Mouse (Mus musculus) lung, embryonic 15.5 days (tissue): ENCODE data around the gene Capn12. TPM values are rescaled to one million over a fixed set of nuclear protein-coding genes. Genes with fewer than 3 reads are reported as not detected.
"Not testable (repeated sequence)": the region's sequence is repeated elsewhere in the genome, so short reads cannot be mapped to it uniquely, and the experiment has no call there.

ENCODE experiments used
- ATAC-seq: fragments of 200-750 bp; cut with Nextera tagmentation; 2 replicates; pipeline ENCODE4 v1.8.0; 2017; ENCODE audit warnings: moderate number of reproducible peaks, borderline replicate concordance; ENCODE audit not compliant: low FRiP score, low TSS enrichment; ENCODE audit errors: extremely low read depth
- H3K27ac ChIP-seq: fragments of 300-500 bp; sonication (generic); 2 replicates; pipeline ENCODE4 v1.5.1; 2015; ENCODE audit warnings: moderate library complexity, mild to moderate bottlenecking, inconsistent platforms
- H3K27me3 ChIP-seq: fragments of 300-500 bp; sonication (generic); 2 replicates; pipeline ENCODE4 v1.6.1; 2015; ENCODE audit warnings: inconsistent platforms
- H3K36me3 ChIP-seq: fragments of 300-500 bp; sonication (generic); 2 replicates; pipeline ENCODE4 v1.6.1; 2015; ENCODE audit warnings: inconsistent platforms
- H3K4me1 ChIP-seq: fragments of 300-500 bp; sonication (generic); 2 replicates; pipeline ENCODE4 v1.6.1; 2015; ENCODE audit warnings: inconsistent platforms
- H3K4me2 ChIP-seq: fragments of 300-500 bp; sonication (generic); 2 replicates; pipeline ENCODE4 v1.6.1; 2015; ENCODE audit warnings: inconsistent platforms, mild to moderate bottlenecking, moderate library complexity
- H3K4me3 ChIP-seq: fragments of 300-500 bp; sonication (generic); 2 replicates; pipeline ENCODE4 v1.5.1; 2015; ENCODE audit warnings: mild to moderate bottlenecking, inconsistent platforms
- H3K9ac ChIP-seq: fragments of 300-500 bp; sonication (generic); 2 replicates; pipeline ENCODE4 v1.6.1; 2015; ENCODE audit warnings: inconsistent platforms
- H3K9me3 ChIP-seq: fragments of 300-500 bp; sonication (generic); 2 replicates; pipeline ENCODE4 v1.6.1; 2016; ENCODE audit warnings: inconsistent platforms
- WGBS: fragments of 180-500 bp; shearing (Covaris S2); methylation state at CpG from one replicate; pipeline ENCODE4 v1.1.7; 2015; 5-methylcytosine and 5-hydroxymethylcytosine counted together
- polyA plus RNA-seq: library from polyadenylated mRNA; unstranded; fragments of >200 nt; fragmentation: Nextera tagmentation; extraction: Ambion mirVana; gene quantifications from 2 replicates; pipeline ENCODE4 v1.2.1, GENCODE M21; 2015

Gene Capn12
- polyA plus RNA-seq, 1 experiment from 2014 or later: 0.42 TPM

- H3K4me2 ChIP-seq: peak overlapping the region; percentile 22
- no peaks in the 10 kb centered on the region for H3K36me3 ChIP-seq
- H3K4me1 ChIP-seq: peaks cover 25% of the 10 kb centered on the region
- H3K9ac ChIP-seq: no peak overlapping the region
- H3K27me3 ChIP-seq: no peaks in the 10 kb centered on the region
- WGBS: 42% methylated on average over 9 of the region's 9 CpGs
- ATAC-seq: no peak
- no peak overlapping the region for H3K27ac ChIP-seq
- H3K9me3 ChIP-seq: no peaks in the 10 kb centered on the region
- H3K4me3 ChIP-seq: no peak overlapping the region
Observed at GRCm38 (mm10) chr7:28864288-28864750, 16.9 kb upstream of the Capn12 start.

- no peaks in the 10 kb centered on the region for H3K36me3 ChIP-seq
- peak overlapping the region; percentile 58 for H3K4me2 ChIP-seq
- WGBS: 33% methylated on average over 33 of the region's 33 CpGs
- peaks cover 25% of the 10 kb centered on the region for H3K4me1 ChIP-seq
- H3K27me3 ChIP-seq: no peaks in the 10 kb centered on the region
- H3K4me3 ChIP-seq: peak overlapping the region; percentile 15; the same call in 1 of the 2 replicates
- H3K27ac ChIP-seq: no peak overlapping the region
- peak overlapping the region; percentile 29; the same call in 1 of the 2 replicates for H3K9ac ChIP-seq
- peak; percentile 68; the same call in 1 of the 2 replicates for ATAC-seq
- H3K9me3 ChIP-seq: no peaks in the 10 kb centered on the region
Observed at GRCm38 (mm10) chr7:28865481-28866300, 15.5 kb upstream of the Capn12 start.

- Histone ChIP-seq H3K27ac (no peak overlapping the region), H3K9me3 (no peaks in the 10 kb centered on the region), H3K4me2 (peak overlapping the region; percentile 45), H3K4me3 (no peak overlapping the region), H3K9ac (no peak overlapping the region), H3K27me3 (no peaks in the 10 kb centered on the region), H3K36me3 (no peaks in the 10 kb centered on the region), H3K4me1 (peaks cover 25% of the 10 kb centered on the region)
- WGBS: 90% methylated on average over 28 of the region's 28 CpGs
- no peak for ATAC-seq
Observed at GRCm38 (mm10) chr7:28866769-28867507, 14.3 kb upstream of the Capn12 start.

GRCm38 (mm10) chr7:28867508-28868340, 13.5 kb upstream of the Capn12 start:
- not testable (repeated sequence) for H3K4me3 ChIP-seq

DNA sequence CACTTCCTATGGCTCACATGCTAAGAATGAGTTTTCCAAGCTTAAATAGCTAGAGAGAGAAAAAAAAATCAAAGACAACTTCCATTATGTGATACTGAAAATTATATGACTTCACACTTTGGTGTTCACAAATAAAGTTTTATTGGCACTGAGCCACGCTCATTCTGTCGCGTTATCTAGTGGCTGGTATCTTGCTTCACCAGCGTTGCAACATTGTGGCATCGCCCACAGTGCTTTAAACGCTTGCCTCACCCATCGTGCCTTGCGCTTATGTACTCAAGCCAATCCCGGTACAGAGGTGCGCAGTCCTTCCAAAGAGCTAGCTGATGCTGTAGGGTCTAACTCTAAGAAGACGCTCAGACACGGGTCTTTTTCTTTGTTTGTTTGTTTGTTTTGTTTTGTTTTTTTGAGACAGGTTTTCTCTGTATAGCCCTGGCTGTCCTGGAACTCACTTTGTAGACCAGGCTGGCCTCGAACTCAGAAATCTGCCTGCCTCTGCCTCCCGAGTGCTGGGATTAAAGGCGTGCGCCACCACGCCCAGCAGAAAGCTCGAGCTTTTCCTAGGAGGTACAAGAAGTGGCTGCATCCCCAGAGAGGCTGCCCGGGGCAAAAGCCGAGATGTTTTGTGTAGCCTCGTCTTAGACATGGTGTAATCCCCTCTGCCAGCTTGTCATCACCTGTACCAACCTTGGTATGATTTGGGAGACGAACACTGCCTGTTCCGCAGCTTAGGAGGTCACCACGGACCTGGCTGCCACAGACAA, 10.1 kb upstream of the Capn12 start:
- Histone ChIP-seq H3K4me2 (no peak overlapping the region), H3K4me3 (no peak overlapping the region), H3K9me3 (no peaks in the 10 kb centered on the region), H3K36me3 (no peaks in the 10 kb centered on the region), H3K9ac (no peak overlapping the region), H3K27me3 (no peaks in the 10 kb centered on the region), H3K27ac (no peak overlapping the region), H3K4me1 (peaks cover 6% of the 10 kb centered on the region; the same call in 1 of the 2 replicates)
- no peak for ATAC-seq
- WGBS: 81% methylated on average over 24 of the region's 24 CpGs

More at GRCm38 (mm10) chr7:28867508-28868340, 13.5 kb upstream of the Capn12 start:
- not testable (repeated sequence) for H3K36me3 ChIP-seq, H3K9me3 ChIP-seq, H3K27me3 ChIP-seq, H3K9ac ChIP-seq, H3K27ac ChIP-seq, ATAC-seq
- WGBS: 25% methylated on average over 23 of the region's 23 CpGs
- peaks cover 25% of the 10 kb centered on the region for H3K4me1 ChIP-seq
- peak overlapping the region; percentile 45 for H3K4me2 ChIP-seq

DNA sequence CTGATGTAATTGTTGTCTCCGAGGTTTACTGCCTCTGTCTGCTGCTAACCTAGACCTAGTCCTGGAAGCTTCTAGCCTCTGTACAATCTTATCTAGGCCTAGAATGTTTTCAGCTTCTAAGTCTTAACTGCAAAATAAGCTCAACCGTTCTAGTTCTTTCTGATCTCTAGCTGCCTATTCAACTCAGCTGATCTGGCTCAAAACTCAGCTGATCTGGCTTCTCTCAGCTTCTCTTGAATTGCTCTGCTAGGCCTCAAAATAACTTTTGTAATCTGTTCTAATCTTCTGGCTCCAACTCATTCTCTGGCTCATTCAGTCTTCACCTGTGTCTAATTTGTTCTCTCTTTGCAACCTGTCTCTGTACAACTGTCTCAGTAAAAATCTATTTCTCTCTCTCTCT, 6.7 kb upstream of the Capn12 start:
- ATAC-seq: no peak
- WGBS: 79% methylated on average over 2 of the region's 2 CpGs
- no peaks in the 10 kb centered on the region for H3K9me3 ChIP-seq
- no peak overlapping the region for H3K4me3 ChIP-seq
- H3K27me3 ChIP-seq: no peaks in the 10 kb centered on the region
- H3K27ac ChIP-seq: no peak overlapping the region
- H3K36me3 ChIP-seq: no peaks in the 10 kb centered on the region
- H3K9ac ChIP-seq: no peak overlapping the region
- H3K4me1 ChIP-seq: no peaks in the 10 kb centered on the region
- H3K4me2 ChIP-seq: no peak overlapping the region

DNA sequence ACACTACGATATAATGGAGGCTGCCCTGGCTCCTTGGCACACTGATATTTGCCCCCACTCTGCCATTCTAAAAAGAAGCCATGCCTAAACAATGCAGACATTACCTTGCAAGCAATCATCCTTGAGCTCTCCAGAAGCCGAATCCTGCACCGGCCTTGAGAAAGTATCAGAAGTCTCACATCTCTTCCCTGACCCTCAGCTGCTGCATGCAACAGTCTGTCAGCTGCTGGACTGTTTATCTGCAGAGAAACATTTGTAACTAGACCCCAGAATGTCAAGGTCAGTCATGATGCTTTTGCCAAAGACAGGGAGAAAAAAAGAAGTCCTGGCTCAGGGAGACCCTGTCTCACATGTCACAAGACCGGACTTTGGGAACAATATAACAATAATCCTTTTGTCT, 5.1 kb upstream of the Capn12 start:
- Histone ChIP-seq H3K4me3 (no peak overlapping the region), H3K4me2 (no peak overlapping the region), H3K4me1 (0 out of 2 replicates have a peak, but pooled peaks cover under 1% of the 10 kb centered on the region), H3K9ac (no peak overlapping the region), H3K36me3 (no peaks in the 10 kb centered on the region), H3K27ac (no peak overlapping the region), H3K9me3 (no peaks in the 10 kb centered on the region), H3K27me3 (no peaks in the 10 kb centered on the region)
- 56% methylated on average over 4 of the region's 4 CpGs for WGBS
- ATAC-seq: no peak

- no peak overlapping the region for H3K4me3 ChIP-seq
- H3K36me3 ChIP-seq: no peaks in the 10 kb centered on the region
- no peaks in the 10 kb centered on the region for H3K9me3 ChIP-seq
- no peaks in the 10 kb centered on the region for H3K27me3 ChIP-seq
- no peak overlapping the region for H3K4me2 ChIP-seq
- ATAC-seq: no peak
- no peak overlapping the region for H3K9ac ChIP-seq
- 0 out of 2 replicates have a peak, but pooled peaks cover 7% of the 10 kb centered on the region for H3K4me1 ChIP-seq
- H3K27ac ChIP-seq: no peak overlapping the region
- 74% methylated on average over 7 of the region's 7 CpGs for WGBS
Observed at GRCm38 (mm10) chr7:28877155-28877554, 4.1 kb upstream of the Capn12 start.

DNA sequence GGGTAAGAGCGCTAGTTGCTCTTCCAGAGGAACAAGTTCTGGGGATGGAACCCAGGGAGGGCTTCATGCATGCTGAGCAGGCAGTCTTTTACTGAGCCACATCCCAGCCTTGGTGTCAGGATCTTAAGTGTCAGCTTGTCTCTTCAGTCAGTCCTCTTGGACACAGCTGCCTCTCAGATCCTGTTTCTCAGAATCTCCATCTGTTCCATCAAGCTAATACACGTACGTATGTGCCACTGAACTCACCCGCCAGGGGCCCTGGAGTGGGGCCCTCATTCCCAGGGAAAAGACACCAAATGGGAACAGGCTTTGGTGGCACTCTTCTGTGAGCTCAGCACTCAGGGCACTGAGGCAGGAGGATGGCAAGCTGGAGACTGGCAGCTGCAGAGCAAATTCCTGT, 3.4 kb upstream of the Capn12 start:
- WGBS: 67% methylated on average over 4 of the region's 4 CpGs

DNA sequence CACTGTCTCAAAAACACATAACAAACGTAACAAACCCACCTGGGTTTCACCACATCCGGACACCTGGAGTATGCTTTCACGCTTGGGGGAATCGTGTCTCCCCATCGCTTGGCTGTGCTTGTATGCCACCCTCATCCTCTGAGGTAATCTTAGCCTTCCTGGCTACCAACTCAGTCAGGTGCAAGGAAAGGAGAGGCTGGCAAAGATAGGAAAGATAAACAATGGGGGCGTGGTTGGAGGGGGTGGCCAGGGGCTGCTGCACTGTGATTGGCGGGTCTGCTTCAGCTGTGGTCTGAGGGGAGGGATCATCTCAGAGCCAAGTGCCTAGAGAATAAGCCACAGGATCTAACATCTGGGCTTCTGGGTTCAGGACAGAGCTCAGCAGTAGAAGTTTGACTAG, 1.6 kb upstream of the Capn12 start:
- 63% methylated on average over 7 of the region's 7 CpGs for WGBS
- H3K36me3 ChIP-seq: no peaks in the 10 kb centered on the region
- H3K4me3 ChIP-seq: no peak overlapping the region
- no peaks in the 10 kb centered on the region for H3K9me3 ChIP-seq
- no peak overlapping the region for H3K4me2 ChIP-seq
- no peak overlapping the region for H3K9ac ChIP-seq
- H3K27me3 ChIP-seq: no peaks in the 10 kb centered on the region
- ATAC-seq: no peak
- H3K4me1 ChIP-seq: 0 out of 2 replicates have a peak, but pooled peaks cover 7% of the 10 kb centered on the region
- H3K27ac ChIP-seq: no peak overlapping the region

More for the DNA sequence above, 3.4 kb upstream of the Capn12 start:
- H3K36me3 ChIP-seq: no peaks in the 10 kb centered on the region
- H3K4me3 ChIP-seq: no peak overlapping the region
- no peak overlapping the region for H3K27ac ChIP-seq
- no peak overlapping the region for H3K9ac ChIP-seq
- H3K4me1 ChIP-seq: 0 out of 2 replicates have a peak, but pooled peaks cover 7% of the 10 kb centered on the region
- no peak for ATAC-seq
- no peak overlapping the region for H3K4me2 ChIP-seq
- no peaks in the 10 kb centered on the region for H3K27me3 ChIP-seq
- H3K9me3 ChIP-seq: no peaks in the 10 kb centered on the region

GRCm38 (mm10) chr7:28880554-28880953, 668 bp upstream of the Capn12 start:
- H3K4me2 ChIP-seq: no peak overlapping the region
- no peak overlapping the region for H3K27ac ChIP-seq
- 0 out of 2 replicates have a peak, but pooled peaks cover 1% of the 10 kb centered on the region for H3K27me3 ChIP-seq
- H3K4me1 ChIP-seq: 0 out of 2 replicates have a peak, but pooled peaks cover 7% of the 10 kb centered on the region
- WGBS: 76% methylated on average over 10 of the region's 10 CpGs
- H3K9me3 ChIP-seq: no peaks in the 10 kb centered on the region
- no peak overlapping the region for H3K4me3 ChIP-seq
- no peak overlapping the region for H3K9ac ChIP-seq
- no peaks in the 10 kb centered on the region for H3K36me3 ChIP-seq
- ATAC-seq: no peak
